Mouse (Mus musculus): Measurements from ENCODE around the gene Sesn1.
A peak's percentile ranks its signal among the peaks of the same experiment; 100 is the strongest.
"Not testable (repeated sequence)": the region's sequence is repeated elsewhere in the genome, so short reads cannot be mapped to it uniquely, and the experiment has no call there.

The Sesn1 gene

GRCm38 (mm10) chr10:41821171-41821570, 11.4 kb downstream of the Sesn1 start:
- DNase-seq (ENCODE audit: low read depth), result no peak

DNA sequence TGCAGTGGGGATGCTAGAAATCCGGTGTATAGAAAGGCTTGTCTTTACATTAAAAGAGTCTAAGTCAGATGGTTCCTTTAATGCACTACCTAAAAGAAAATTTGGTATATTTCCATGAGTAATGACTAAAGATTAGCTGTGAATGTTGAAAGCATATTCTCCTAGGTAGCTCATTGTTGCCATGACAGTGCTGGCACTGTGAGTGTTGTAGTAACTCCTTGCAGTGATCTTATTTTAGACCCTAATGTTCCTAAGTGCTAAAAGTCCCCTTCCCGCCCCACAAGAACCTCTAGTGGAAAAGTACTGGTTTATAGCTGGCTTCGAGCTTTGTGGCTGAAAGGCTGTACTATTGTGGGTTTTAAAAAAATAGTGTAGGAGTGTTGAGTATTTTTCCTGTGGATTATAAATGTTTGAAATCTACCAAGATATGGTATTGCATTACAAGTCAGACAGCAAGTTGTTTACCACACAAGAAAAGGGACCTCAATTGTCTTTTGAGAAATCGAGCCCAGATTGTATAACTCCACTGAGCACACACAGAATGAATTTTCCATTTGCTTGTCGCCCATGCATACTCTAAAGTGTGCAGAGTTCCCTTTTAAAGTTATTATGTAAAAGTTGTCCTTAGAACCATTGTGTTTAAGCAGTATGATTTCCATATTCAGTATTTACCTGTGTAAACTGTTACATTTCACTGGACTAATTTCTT, 13.0 kb downstream of the Sesn1 start:
- DNase-seq (ENCODE audit: low read depth), result peak; percentile 70

DNA sequence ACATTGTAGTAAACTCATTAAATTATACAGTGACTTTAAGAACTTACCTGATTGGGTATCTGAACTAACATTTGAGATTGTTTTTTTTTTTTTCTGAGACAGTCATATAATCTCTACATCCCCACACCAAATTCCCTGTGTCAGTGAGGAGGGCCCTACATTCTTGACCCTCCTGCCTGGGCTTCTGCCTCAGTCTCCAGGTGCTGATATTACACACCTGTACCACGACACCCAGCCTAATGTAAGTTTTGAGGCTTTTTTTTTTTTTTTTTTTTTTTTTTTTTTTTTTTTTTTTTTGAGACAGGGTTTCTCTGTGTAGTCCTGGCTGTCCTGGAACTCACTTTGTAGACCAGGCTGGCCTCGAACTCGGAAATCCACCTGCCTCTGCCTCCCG, 13.5 kb downstream of the Sesn1 start:
- not testable (repeated sequence) for DNase-seq (ENCODE audit: low read depth)

DNA sequence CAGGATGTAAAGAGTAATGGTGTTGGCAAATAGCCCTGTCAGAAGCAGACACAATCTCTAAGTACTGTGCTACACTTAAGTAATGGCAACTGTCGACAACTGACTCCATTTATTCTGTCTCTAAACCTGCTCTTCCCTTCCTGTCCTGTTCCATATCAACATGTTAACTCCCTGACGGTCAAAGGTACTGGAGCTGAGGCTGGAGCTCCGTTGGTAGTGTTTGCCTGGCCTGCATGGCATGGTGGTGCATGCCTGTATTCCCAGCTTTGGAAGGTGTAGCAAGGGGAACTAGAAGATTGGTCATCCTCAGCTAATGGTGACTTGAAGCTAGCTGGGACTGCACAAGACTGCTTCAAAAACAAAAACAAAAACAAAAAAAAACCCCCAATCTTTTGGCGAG, 14.2 kb downstream of the Sesn1 start:
- no peak for DNase-seq (ENCODE audit: low read depth)

DNA sequence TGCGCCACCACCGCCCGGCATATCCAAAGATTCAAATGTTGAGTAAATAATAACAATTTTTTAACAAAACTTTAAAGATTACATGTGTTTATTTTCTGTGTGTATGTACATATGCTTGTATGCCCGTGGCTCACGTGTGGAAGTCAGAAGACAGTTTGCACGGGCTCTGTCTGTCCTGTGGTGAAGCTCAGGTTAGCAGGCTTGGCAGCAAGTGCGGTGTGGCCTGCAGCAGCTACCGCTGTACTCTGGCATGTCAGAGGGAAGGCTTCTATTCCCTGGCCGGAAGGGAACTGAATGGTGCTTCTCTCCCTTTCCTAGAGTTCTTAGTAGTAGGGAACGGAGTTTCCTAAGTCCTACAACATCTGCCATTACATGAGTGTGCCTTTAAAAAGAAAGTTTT, 15.3 kb downstream of the Sesn1 start:
- DNase-seq (ENCODE audit: low read depth), result no peak

GRCm38 (mm10) chr10:41825996-41826395, 16.3 kb downstream of the Sesn1 start:
- no peak for DNase-seq (ENCODE audit: low read depth)

GRCm38 (mm10) chr10:41826526-41827116, 16.9 kb downstream of the Sesn1 start:
- DNase-seq (ENCODE audit: low read depth), result no peak

GRCm38 (mm10) chr10:41827784-41828183, 18.0 kb downstream of the Sesn1 start:
- DNase-seq (ENCODE audit: low read depth), result no peak

- no peak for DNase-seq (ENCODE audit: low read depth)
Measured at GRCm38 (mm10) chr10:41829191-41829590, 19.5 kb downstream of the Sesn1 start.

DNA sequence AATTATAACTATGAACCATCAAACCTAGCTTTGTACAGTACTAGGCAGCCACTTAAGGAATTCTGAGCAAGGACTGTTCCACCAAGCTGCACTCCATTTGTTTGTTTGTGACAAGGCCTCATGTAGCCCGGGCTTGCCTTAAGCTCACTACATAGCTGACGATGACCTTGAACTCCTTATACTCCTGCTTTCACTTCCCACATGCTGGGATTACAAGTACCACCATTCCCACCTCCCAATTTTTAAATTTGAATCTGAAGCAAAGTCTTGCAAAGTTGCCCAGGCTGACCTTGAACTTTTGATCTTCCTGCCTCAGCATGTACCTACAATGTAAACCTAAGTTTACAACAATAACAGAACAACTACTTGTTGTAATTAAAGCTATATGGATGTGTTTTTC, 20.2 kb downstream of the Sesn1 start:
- DNase-seq (ENCODE audit: low read depth), result no peak

GRCm38 (mm10) chr10:41830445-41830844, 20.7 kb downstream of the Sesn1 start:
- no peak for DNase-seq (ENCODE audit: low read depth)

DNA sequence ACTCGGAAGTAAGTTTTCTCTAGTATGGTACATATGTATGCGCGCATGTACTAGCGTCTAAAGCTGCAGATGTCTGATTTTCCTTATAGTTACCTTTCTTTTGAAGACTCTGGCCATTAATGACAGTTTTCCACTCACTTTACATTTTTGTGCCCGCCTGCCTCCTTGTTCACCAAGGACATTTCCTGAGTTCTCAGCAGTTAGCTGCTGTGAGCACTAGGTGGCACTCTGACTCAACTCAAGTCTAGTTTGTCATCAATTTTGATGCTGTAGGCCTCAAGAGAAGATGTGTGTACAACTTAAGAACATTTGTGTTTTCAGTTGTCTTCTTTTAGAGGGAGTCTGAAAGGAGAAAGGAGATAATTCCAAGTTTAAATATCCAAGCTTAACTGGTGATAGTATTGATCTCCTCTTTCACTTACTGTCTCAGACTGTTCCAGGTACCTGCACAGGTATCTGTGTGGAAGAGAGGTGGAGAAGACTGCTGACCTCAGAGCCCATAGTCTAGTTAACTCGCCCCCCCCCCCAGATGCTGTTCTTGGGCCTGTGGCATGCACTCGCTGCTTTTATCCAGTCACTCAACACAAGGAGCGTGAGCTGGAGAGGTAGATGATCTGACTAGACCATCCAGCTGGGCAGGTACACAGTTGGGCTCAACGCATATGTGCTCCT, 21.3 kb downstream of the Sesn1 start:
- DNase-seq (ENCODE audit: low read depth), result peak; percentile 89

DNA sequence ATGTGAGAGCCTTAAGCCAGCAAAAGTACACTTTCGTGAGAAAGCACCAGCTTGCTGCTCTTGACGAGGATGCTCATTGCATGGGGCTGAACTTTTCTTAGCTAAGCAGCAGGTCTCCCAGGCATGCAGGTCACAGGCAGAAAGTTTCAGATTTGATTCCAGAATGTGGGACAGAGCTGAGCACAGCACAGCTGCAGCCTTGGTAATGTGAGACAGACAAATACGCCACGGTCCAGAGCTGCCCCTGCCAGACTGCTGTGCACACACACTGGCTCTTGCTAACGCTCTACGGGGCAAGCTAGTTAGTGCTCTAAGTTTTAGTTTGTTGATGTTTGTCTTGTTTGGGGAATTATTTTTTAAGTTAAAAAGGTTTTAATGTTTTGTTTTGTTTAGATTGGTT, 22.5 kb downstream of the Sesn1 start:
- no peak for DNase-seq (ENCODE audit: low read depth)

GRCm38 (mm10) chr10:41834131-41834530, 24.4 kb downstream of the Sesn1 start:
- DNase-seq (ENCODE audit: low read depth), result no peak

DNA sequence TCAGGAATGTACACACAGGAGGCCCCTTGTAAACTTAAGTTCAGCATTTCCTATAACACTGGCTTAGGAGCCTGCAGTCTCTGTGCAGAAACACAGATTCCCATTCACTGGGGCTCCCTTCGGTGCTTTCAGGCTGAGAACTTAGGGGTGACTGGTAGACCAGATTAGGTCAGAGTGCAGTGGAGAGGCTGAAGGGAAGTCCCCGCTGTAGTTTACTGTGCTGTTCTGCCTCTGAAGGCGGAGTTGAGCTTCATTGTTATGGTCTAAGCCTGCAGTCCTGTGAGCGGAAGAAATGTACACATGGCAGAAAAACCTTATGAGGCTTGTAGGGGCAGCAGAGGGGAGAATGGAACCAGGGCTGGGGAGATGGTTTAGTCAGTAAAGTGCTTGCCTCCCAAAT, 29.2 kb downstream of the Sesn1 start:
- no peak for DNase-seq (ENCODE audit: low read depth)

DNA sequence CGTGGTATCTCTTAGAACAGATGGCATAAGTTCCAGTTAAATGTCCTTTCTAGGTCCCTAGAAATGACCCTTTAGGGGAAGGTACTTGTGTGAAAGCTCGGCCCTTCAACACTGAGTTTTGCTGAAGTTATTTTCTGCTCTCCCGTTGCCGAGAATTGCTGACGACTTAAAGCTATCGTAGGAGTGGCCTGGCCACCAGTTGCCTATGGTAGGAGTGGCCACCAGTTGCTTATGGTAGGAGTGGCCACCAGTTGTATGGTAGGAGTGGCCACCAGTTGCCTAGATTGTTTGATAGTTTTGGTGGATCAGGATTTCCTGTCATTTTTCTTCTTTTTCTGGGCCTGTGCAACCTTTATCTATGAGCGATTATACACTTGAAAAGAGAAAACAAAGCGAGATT, 38.0 kb downstream of the Sesn1 start:
- DNase-seq (ENCODE audit: low read depth), result no peak

DNA sequence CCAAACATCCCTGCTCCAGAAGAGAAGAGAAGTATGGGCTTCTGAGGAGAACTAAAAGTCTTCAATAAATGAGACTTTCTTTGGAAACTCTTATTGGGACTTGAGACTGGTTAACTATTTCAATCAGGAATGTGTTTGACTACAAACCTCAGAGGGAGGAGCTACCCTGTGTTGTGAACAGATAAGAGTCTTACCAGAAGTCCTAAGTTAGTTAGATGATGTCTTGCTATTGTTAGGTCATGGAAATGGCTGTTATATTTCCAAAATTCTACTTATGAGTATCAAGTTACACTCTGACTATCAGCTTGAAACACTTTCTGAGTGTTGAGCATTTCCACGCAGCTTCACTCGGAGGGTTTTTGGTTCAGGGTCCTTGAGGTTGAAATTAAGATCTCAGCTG, 39.0 kb downstream of the Sesn1 start:
- no peak for DNase-seq (ENCODE audit: low read depth)

- DNase-seq (ENCODE audit: low read depth), result no peak
Measured at GRCm38 (mm10) chr10:41859820-41860219, 50.1 kb downstream of the Sesn1 start.

- no peak for DNase-seq (ENCODE audit: low read depth)
Measured at GRCm38 (mm10) chr10:41860275-41860688, 50.5 kb downstream of the Sesn1 start.

GRCm38 (mm10) chr10:41863053-41863452, 53.3 kb downstream of the Sesn1 start:
- DNase-seq (ENCODE audit: low read depth), result no peak

GRCm38 (mm10) chr10:41866069-41866837, 56.5 kb downstream of the Sesn1 start:
- DNase-seq (ENCODE audit: low read depth), result peak; percentile 92

DNA sequence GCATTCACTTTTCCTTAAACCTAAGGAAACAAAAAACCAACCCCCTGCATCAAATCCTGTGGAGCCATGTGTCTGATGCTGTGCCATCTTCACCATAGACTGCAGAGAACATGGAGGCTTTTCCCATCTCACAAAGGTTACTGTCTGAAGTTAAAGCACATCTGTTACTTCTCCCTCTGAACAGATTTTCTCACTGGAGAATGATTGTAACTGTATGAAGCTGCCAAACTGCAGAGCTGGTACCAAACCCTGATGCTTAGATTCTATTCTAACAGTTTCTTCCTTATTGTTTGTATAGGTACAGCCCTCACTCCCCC, 57.1 kb downstream of the Sesn1 start:
- no peak for DNase-seq (ENCODE audit: low read depth)

GRCm38 (mm10) chr10:41867956-41868355, 58.2 kb downstream of the Sesn1 start:
- DNase-seq (ENCODE audit: low read depth), result no peak

All from NIH3T3 (cell line).